Mouse (Mus musculus) frontal cortex, adult 2 months (tissue): ENCODE measurements at regions not wholly inside any gene's neighbourhood (a gene's known extent, or its start where the extent isn't known, plus 50 kb on each side); places are given as distances from the start of the nearest gene placed in this dataset.
A peak's percentile ranks its signal among the peaks of the same experiment; 100 is the strongest.

Experiments
- DNase-seq, 2 experiments: peaks; one replicate each; pipeline ENCODE4 v3.0.0; 2022; ENCODE audit warnings: low spot score in 1 of 2; ENCODE audit errors: extremely low spot score in 1 of 2

GRCm38 (mm10) chr13:43724161-43724560 lies 60.4 kb upstream of the Cd83 start:
- DNase-seq = no peak

DNA sequence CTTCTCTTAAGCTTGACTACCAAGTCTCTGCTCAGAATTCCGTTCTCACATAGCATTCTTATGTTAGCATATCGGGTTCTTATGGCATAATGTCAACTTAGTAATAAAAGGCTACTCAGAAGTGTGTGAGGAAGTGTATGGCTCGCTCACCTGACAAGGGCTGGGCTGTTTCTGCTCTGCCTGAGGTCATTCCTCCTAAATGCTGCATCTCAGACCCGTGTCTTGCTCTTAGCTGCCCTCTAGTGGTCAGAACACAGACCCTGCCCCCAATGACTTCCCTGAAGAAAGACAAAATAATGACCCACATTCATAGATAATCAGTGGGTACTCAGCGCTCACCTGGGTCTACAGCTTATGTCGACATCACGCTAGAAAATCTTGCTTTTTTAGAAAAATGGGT lies 58.9 kb upstream of the Cd83 start:
- peak in 1 of 2 experiments; percentile 80 for DNase-seq

- no peak for DNase-seq
These were observed 57.7 kb upstream of the Cd83 start for GRCm38 (mm10) chr13:43726895-43727341.

DNA sequence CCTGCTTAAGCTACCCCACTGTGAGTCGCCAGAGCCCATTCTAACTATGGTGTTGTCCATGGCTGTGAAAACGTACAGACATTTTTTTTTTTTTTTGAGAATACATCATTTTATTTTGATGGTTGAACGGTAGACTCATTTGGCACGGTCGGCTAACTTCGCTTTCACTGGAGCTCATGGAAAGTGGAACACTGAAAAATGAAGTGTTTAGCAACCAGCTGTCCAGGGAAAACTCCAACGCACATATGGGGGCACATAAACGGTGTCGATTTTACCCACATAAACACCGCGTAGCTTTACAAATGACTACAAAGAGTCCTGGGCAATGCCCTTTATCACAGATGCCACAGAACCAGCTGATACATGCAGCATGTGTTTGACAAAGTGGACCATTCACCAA lies 55.0 kb upstream of the Cd83 start:
- DNase-seq = peak in 1 of 2 experiments; percentile 17

- no peak for DNase-seq
These were observed 51.5 kb upstream of the Cd83 start for GRCm38 (mm10) chr13:43733061-43733460.

DNA sequence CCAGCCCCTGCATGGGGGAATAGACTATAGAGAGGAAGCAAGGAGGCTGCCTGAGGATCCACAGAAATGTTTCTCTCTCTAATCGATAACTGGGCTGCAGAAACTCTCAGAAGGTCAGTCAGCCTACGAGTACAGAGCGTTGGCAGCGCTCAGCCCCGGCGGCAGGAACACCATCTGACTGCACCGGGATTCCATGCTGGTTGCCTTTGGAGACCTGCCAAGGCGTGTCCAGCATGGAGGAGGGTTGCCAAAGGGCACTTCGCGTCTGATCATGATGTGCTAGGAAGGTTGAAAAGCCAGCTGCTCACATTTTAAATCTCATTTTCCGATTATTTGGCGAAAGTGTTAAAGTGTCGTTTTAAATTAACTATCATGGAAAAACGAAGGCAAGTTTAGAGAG lies 49.9 kb upstream of the Cd83 start:
- DNase-seq = peak in 1 of 2 experiments; percentile 31
